Mouse (Mus musculus) kidney, adult 2 months (tissue): ENCODE measurements around the gene Cntnap2. TPM values are rescaled to one million over a fixed set of nuclear protein-coding genes. Genes with fewer than 3 reads are reported as not detected.

ENCODE experiments used
- DNase-seq: peaks from one replicate; pipeline ENCODE4 v3.0.0; 2021
- H3K27ac ChIP-seq: fragments of 200-500 bp; 2 replicates; pipeline ENCODE4 v1.5.1; 2012; ENCODE audit warnings: low read depth, low read length, control low read depth, inconsistent platforms; ENCODE audit not compliant: insufficient read depth
- H3K27me3 ChIP-seq: fragments of 200-500 bp; replicated peaks from 2 replicates; pipeline ENCODE4 v1.6.1; 2012; ENCODE audit warnings: mild to moderate bottlenecking, moderate library complexity, low read length, inconsistent platforms; ENCODE audit not compliant: control insufficient read depth, insufficient read depth
- H3K36me3 ChIP-seq: fragments of 200-500 bp; 2 replicates; pipeline ENCODE4 v1.6.1; 2012; ENCODE audit warnings: mild to moderate bottlenecking, moderate library complexity, low read length, inconsistent platforms; ENCODE audit not compliant: control insufficient read depth, insufficient read depth
- H3K4me1 ChIP-seq: fragments of 200-500 bp; 2 replicates; pipeline ENCODE4 v1.6.1; 2011; ENCODE audit warnings: low read length; ENCODE audit not compliant: control insufficient read depth, insufficient read depth
- H3K4me3 ChIP-seq: fragments of 200-500 bp; 2 replicates; pipeline ENCODE4 v1.5.1; 2011; ENCODE audit warnings: mild to moderate bottlenecking, low read depth, low read length, control low read depth; ENCODE audit not compliant: insufficient read depth
- CTCF ChIP-seq: fragments of 200-500 bp; conservative IDR thresholded peaks from 2 replicates; pipeline ENCODE4 v1.5.1; 2011; ENCODE audit warnings: low read depth, mild to moderate bottlenecking, control low read depth, low read length, moderate library complexity, mixed read lengths; ENCODE audit not compliant: insufficient read depth, insufficient read length
- POLR2A ChIP-seq: fragments of 200-500 bp; IDR thresholded peaks from one replicate; pipeline ENCODE4 v1.6.1; 2011; ENCODE audit warnings: low read depth, low read length, control low read depth
- WGBS: fragments of 180-500 bp; shearing (Covaris S2); methylation state at CpG from one replicate; pipeline ENCODE4 v1.1.7; 2018; 5-methylcytosine and 5-hydroxymethylcytosine counted together
- polyA plus RNA-seq: library from polyadenylated mRNA; depleted of rRNA; stranded (reverse); fragments of >200 nt; gene quantifications from 2 replicates; pipeline ENCODE4 v1.2.3, GENCODE M21; 2012

The Cntnap2 gene
- polyA plus RNA-seq, 1 experiment: 0.31 TPM

DNA sequence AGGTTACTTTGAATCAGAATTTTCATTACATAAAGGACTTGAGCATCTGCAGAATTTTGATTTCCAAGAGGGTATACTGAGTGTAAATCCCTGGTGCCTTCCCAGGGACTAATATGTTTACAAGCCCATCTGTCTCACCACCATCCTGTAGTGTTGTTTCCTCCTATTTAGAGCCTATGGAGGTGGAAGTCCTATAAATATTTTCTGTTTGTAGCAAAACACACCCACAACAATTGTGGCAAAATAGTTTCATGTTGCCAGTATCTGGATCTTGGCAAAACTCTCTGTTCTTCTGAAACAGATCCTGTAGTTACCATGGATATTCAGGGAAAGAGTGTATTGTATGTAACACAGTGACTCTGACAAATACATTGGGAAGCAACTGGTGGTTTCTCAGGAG lies 641.1 kb downstream of the Cntnap2 start:
- H3K4me3 ChIP-seq: no peak overlapping the region
- H3K36me3 ChIP-seq: no peaks in the 10 kb centered on the region
- TF ChIP-seq POLR2A (no peak), CTCF (no peak)

GRCm38 (mm10) chr6:45791612-45792011 lies 732.5 kb downstream of the Cntnap2 start:
- H3K4me1 ChIP-seq: no peaks in the 10 kb centered on the region
- DNase-seq: no peak
- TF ChIP-seq POLR2A (no peak), CTCF (no peak)

More for the DNA sequence above, 641.1 kb downstream of the Cntnap2 start:
- H3K27me3 ChIP-seq: no peaks in the 10 kb centered on the region
- no peaks in the 10 kb centered on the region for H3K4me1 ChIP-seq
- DNase-seq: no peak
- H3K27ac ChIP-seq: no peak overlapping the region

GRCm38 (mm10) chr6:45841626-45842341 lies 782.6 kb downstream of the Cntnap2 start:
- TF ChIP-seq CTCF (no peak), POLR2A (no peak)
- H3K4me1 ChIP-seq: no peaks in the 10 kb centered on the region
- DNase-seq: no peak
- 77% methylated on average over 4 of the region's 4 CpGs for WGBS
- H3K27ac ChIP-seq: no peak overlapping the region
- H3K36me3 ChIP-seq: no peaks in the 10 kb centered on the region
- no peaks in the 10 kb centered on the region for H3K27me3 ChIP-seq
- no peak overlapping the region for H3K4me3 ChIP-seq

More at GRCm38 (mm10) chr6:45791612-45792011, 732.5 kb downstream of the Cntnap2 start:
- no peaks in the 10 kb centered on the region for H3K36me3 ChIP-seq
- no peak overlapping the region for H3K27ac ChIP-seq
- no peak overlapping the region for H3K4me3 ChIP-seq
- no peaks in the 10 kb centered on the region for H3K27me3 ChIP-seq

DNA sequence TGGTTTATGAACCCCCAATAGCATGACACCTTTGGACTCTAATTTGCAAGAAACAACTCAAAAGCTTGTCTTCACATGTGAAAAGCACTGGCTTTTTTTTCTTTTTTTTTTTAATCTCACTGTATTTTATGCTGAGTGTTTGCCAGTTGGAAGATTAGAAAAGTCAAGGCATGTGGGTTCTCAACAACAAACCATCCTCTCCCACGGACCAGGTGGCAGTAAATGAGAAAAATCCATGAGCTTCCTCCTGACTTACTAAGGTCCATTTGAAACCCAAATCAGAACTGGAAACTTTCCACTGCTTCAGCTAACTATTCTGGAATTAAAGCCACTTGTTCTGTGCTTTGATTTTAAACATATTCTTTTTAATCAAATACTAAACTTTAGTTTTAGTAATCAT lies 784.6 kb downstream of the Cntnap2 start:
- TF ChIP-seq CTCF (no peak), POLR2A (no peak)
- 35% methylated on average over 1 of the region's 1 CpGs for WGBS
- no peak overlapping the region for H3K27ac ChIP-seq
- H3K27me3 ChIP-seq: no peaks in the 10 kb centered on the region
- no peaks in the 10 kb centered on the region for H3K4me1 ChIP-seq
- no peaks in the 10 kb centered on the region for H3K36me3 ChIP-seq
- no peak for DNase-seq
- no peak overlapping the region for H3K4me3 ChIP-seq

- no peak for TF ChIP-seq CTCF
- no peak for TF ChIP-seq POLR2A
- DNase-seq: no peak
- no peak overlapping the region for H3K4me3 ChIP-seq
- H3K36me3 ChIP-seq: no peaks in the 10 kb centered on the region
- no peak overlapping the region for H3K27ac ChIP-seq
- no peaks in the 10 kb centered on the region for H3K27me3 ChIP-seq
- no peaks in the 10 kb centered on the region for H3K4me1 ChIP-seq
- 56% methylated on average over 3 of the region's 3 CpGs for WGBS
Observed at GRCm38 (mm10) chr6:45871409-45871992, 812.3 kb downstream of the Cntnap2 start.

GRCm38 (mm10) chr6:45885486-45885885 lies 826.3 kb downstream of the Cntnap2 start:
- no peaks in the 10 kb centered on the region for H3K4me1 ChIP-seq
- WGBS: 65% methylated on average over 1 of the region's 1 CpGs
- H3K36me3 ChIP-seq: no peaks in the 10 kb centered on the region
- TF ChIP-seq POLR2A: no peak
- no peak for TF ChIP-seq CTCF
- no peak for DNase-seq
- H3K27me3 ChIP-seq: no peaks in the 10 kb centered on the region
- no peak overlapping the region for H3K27ac ChIP-seq
- H3K4me3 ChIP-seq: no peak overlapping the region

DNA sequence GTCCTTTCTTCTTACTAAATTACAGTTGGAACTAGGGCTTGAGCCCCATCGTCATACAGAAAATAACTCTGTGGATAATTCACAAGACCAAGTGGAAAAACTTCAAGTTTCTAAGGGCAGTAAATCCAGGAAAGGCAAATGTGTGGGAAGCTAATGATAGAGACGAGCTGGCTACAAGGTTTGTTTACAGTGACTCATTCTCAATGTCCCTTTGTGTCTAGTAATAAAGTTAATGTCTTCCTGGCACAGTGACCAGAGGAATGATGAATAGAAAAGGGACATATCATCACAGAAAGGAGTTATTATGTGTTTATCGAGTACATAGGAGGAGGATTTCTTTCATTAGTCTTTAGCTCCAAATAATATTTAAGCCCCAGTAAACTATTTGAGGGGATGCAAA lies 828.7 kb downstream of the Cntnap2 start:
- Histone ChIP-seq H3K4me1 (no peaks in the 10 kb centered on the region), H3K27ac (no peak overlapping the region), H3K4me3 (no peak overlapping the region), H3K27me3 (no peaks in the 10 kb centered on the region), H3K36me3 (no peaks in the 10 kb centered on the region)
- no peak for DNase-seq
- TF ChIP-seq POLR2A: no peak
- TF ChIP-seq CTCF: no peak
- 32% methylated on average over 3 of the region's 3 CpGs for WGBS
